Comparison of ENCODE assay signal across 18 mouse cellular contexts in genomic region chr14:78635612-78636400, GRCm38 (mm10).
A peak's percentile ranks its signal among the peaks of the same experiment; 100 is the strongest.
DNase-seq lines count a peak whose midpoint lies in the region.
"Had no signal": no experiment of that assay in that cellular context is flagged by ENCODE, and none has a peak within 500 bp of the region (broad histone marks: within the 10 kb centered on the region; RNA-seq: fewer than 3 reads in every experiment).

No protein-coding gene starts in this region.

- DNase-seq in heart, adult 11 months: peak; percentile 25
- DNase-seq in heart, postnatal 4 days: no peak
- peak; percentile 62 for DNase-seq in 416B (ENCODE audit: low read depth)
- DNase-seq in kidney, adult 8-10 months: peak; percentile 36 to 60
- DNase-seq in kidney, postnatal 10 days: peak; percentile 26
- DNase-seq in testis, postnatal 10 days (ENCODE audit: low spot score): no peak
- DNase-seq in adrenal gland, adult 18-20 months (ENCODE audit: low spot score in 2 of 2): no peak
- DNase-seq in urinary bladder, postnatal 36 days (ENCODE audit: low spot score in 2 of 2): no peak
- DNase-seq: adrenal gland, adult 2 months; adrenal gland, postnatal 36 days; cerebellum, adult 18-20 months; cerebellum, postnatal 10 days; forebrain, postnatal 0 days; heart, postnatal 14 days; left cerebral cortex, postnatal 4 days; liver, postnatal 0 days; right cerebral cortex, postnatal 25 days; thymus, postnatal 25 days had no signal

Comparison
In these comparisons a context has a peak if more than half of its experiments do, and no peak if none do; other contexts are left out.
1. DNase-seq: peak in heart, adult 11 months (single experiment), 416B (single experiment), kidney, adult 8-10 months (2 of 2) and kidney, postnatal 10 days (single experiment); none in heart, postnatal 4 days (single experiment), testis, postnatal 10 days (single experiment), adrenal gland, adult 18-20 months (0 of 2) and urinary bladder, postnatal 36 days (0 of 2).